Mouse (Mus musculus): ENCODE data around the gene Il17rc. TPM values are rescaled to one million over a fixed set of nuclear protein-coding genes. Genes with fewer than 3 reads are reported as not detected.

The Il17rc gene
- total and polyA plus RNA-seq, 2 experiments from 2014 or later: 3.8 to 4.3 TPM

- H3K9ac ChIP-seq: no peak overlapping the region
- H3K4me2 ChIP-seq (ENCODE audit: low read depth): no peak overlapping the region
- no peaks in the 10 kb centered on the region for H3K27me3 ChIP-seq (ENCODE audit: insufficient read depth, low read length)
- no peaks in the 10 kb centered on the region for H3K36me3 ChIP-seq (ENCODE audit: insufficient read depth)
- no peaks in the 10 kb centered on the region for H3K9me3 ChIP-seq (ENCODE audit: low read length)
- ATAC-seq: no peak
- H3K4me3 ChIP-seq (ENCODE audit: low read depth, low read length): no peak overlapping the region
- TF ChIP-seq CTCF (IDR thresholded peaks at IDR 0.05; ENCODE audit: low read depth): no peak
- WGBS: 56% methylated on average over 3 of the region's 3 CpGs
- no peak overlapping the region for H3K27ac ChIP-seq (ENCODE audit: low read depth, low read length)
- DNase-seq: no peak
- H3K4me1 ChIP-seq (ENCODE audit: insufficient read depth): no peaks in the 10 kb centered on the region
Observed at GRCm38 (mm10) chr6:113430846-113431245, 40.4 kb upstream of the Il17rc start.

- no peaks in the 10 kb centered on the region for H3K4me1 ChIP-seq (ENCODE audit: insufficient read depth)
- H3K36me3 ChIP-seq (ENCODE audit: insufficient read depth): no peaks in the 10 kb centered on the region
- no peaks in the 10 kb centered on the region for H3K27me3 ChIP-seq (ENCODE audit: insufficient read depth, low read length)
- TF ChIP-seq CTCF (IDR thresholded peaks at IDR 0.05; ENCODE audit: low read depth): no peak
- H3K4me2 ChIP-seq (ENCODE audit: low read depth): no peak overlapping the region
- WGBS: 56% methylated on average over 3 of the region's 3 CpGs
- H3K9ac ChIP-seq: no peak overlapping the region
- ATAC-seq (no peak), DNase-seq (no peak)
- no peak overlapping the region for H3K27ac ChIP-seq (ENCODE audit: low read depth, low read length)
- no peak overlapping the region for H3K4me3 ChIP-seq (ENCODE audit: low read depth, low read length)
- no peaks in the 10 kb centered on the region for H3K9me3 ChIP-seq (ENCODE audit: low read length)
Observed at GRCm38 (mm10) chr6:113431801-113432200, 39.4 kb upstream of the Il17rc start.

- no peaks in the 10 kb centered on the region for H3K27me3 ChIP-seq (ENCODE audit: insufficient read depth, low read length)
- DNase-seq: no peak
- H3K9me3 ChIP-seq (ENCODE audit: low read length): no peaks in the 10 kb centered on the region
- H3K36me3 ChIP-seq (ENCODE audit: insufficient read depth): no peaks in the 10 kb centered on the region
- H3K4me1 ChIP-seq (ENCODE audit: insufficient read depth): no peaks in the 10 kb centered on the region
- no peak overlapping the region for H3K4me2 ChIP-seq (ENCODE audit: low read depth)
- 68% methylated on average over 3 of the region's 3 CpGs for WGBS
- no peak overlapping the region for H3K9ac ChIP-seq
- H3K27ac ChIP-seq (ENCODE audit: low read depth, low read length): no peak overlapping the region
- no peak overlapping the region for H3K4me3 ChIP-seq (ENCODE audit: low read depth, low read length)
- ATAC-seq: no peak
- TF ChIP-seq CTCF (IDR thresholded peaks at IDR 0.05; ENCODE audit: low read depth): no peak
Observed at GRCm38 (mm10) chr6:113433661-113434060, 37.6 kb upstream of the Il17rc start.

GRCm38 (mm10) chr6:113434691-113435090 lies 36.5 kb upstream of the Il17rc start:
- Histone ChIP-seq H3K27me3 (ENCODE audit: insufficient read depth, low read length) (no peaks in the 10 kb centered on the region), H3K4me1 (ENCODE audit: insufficient read depth) (no peaks in the 10 kb centered on the region), H3K4me2 (ENCODE audit: low read depth) (no peak overlapping the region), H3K9ac (no peak overlapping the region), H3K4me3 (ENCODE audit: low read depth, low read length) (no peak overlapping the region), H3K9me3 (ENCODE audit: low read length) (no peaks in the 10 kb centered on the region), H3K36me3 (ENCODE audit: insufficient read depth) (no peaks in the 10 kb centered on the region), H3K27ac (ENCODE audit: low read depth, low read length) (no peak overlapping the region)
- DNase-seq (no peak), ATAC-seq (no peak)
- no peak for TF ChIP-seq CTCF (IDR thresholded peaks at IDR 0.05; ENCODE audit: low read depth)
- 82% methylated on average over 7 of the region's 7 CpGs for WGBS

- H3K9ac ChIP-seq: no peak within 1 kb of the TSS
- ATAC-seq (no peak), DNase-seq (no peak)
- H3K36me3 ChIP-seq (ENCODE audit: insufficient read depth): no peaks in the 10 kb centered on the region
- 77% methylated on average over 9 of the region's 9 CpGs for WGBS
- no peaks in the 10 kb centered on the region for H3K4me1 ChIP-seq (ENCODE audit: insufficient read depth)
- no peak within 1 kb of the TSS for H3K4me3 ChIP-seq (ENCODE audit: low read depth, low read length)
- no peak within 1 kb of the TSS for H3K4me2 ChIP-seq (ENCODE audit: low read depth)
- H3K9me3 ChIP-seq (ENCODE audit: low read length): no peaks in the 10 kb centered on the region
- TF ChIP-seq CTCF (IDR thresholded peaks at IDR 0.05; ENCODE audit: low read depth): no peak
- H3K27me3 ChIP-seq (ENCODE audit: insufficient read depth, low read length): no peaks in the 10 kb centered on the region
- H3K27ac ChIP-seq (ENCODE audit: low read depth, low read length): no peak within 1 kb of the TSS
Observed at GRCm38 (mm10) chr6:113435664-113436205, 35.5 kb upstream of the Il17rc start, which contains the start of gene Cidec. Gene Cidec (minus strand): TSS chr6:113435760.

GRCm38 (mm10) chr6:113437135-113437534 lies 34.1 kb upstream of the Il17rc start:
- Histone ChIP-seq H3K4me3 (ENCODE audit: low read depth, low read length) (no peak overlapping the region), H3K27ac (ENCODE audit: low read depth, low read length) (no peak overlapping the region), H3K9ac (no peak overlapping the region), H3K27me3 (ENCODE audit: insufficient read depth, low read length) (no peaks in the 10 kb centered on the region), H3K9me3 (ENCODE audit: low read length) (no peaks in the 10 kb centered on the region), H3K4me2 (ENCODE audit: low read depth) (no peak overlapping the region), H3K36me3 (ENCODE audit: insufficient read depth) (no peaks in the 10 kb centered on the region), H3K4me1 (ENCODE audit: insufficient read depth) (no peaks in the 10 kb centered on the region)
- WGBS: 75% methylated on average over 12 of the region's 12 CpGs
- DNase-seq (no peak), ATAC-seq (no peak)
- no peak for TF ChIP-seq CTCF (IDR thresholded peaks at IDR 0.05; ENCODE audit: low read depth)

- H3K4me1 ChIP-seq (ENCODE audit: insufficient read depth): peaks cover 4% of the 10 kb centered on the region
- no peaks in the 10 kb centered on the region for H3K36me3 ChIP-seq (ENCODE audit: insufficient read depth)
- no peaks in the 10 kb centered on the region for H3K27me3 ChIP-seq (ENCODE audit: insufficient read depth, low read length)
- ATAC-seq (no peak), DNase-seq (no peak)
- no peak for TF ChIP-seq CTCF (IDR thresholded peaks at IDR 0.05; ENCODE audit: low read depth)
- 65% methylated on average over 12 of the region's 12 CpGs for WGBS
- no peak overlapping the region for H3K4me2 ChIP-seq (ENCODE audit: low read depth)
- no peak overlapping the region for H3K9ac ChIP-seq
- no peaks in the 10 kb centered on the region for H3K9me3 ChIP-seq (ENCODE audit: low read length)
- no peak overlapping the region for H3K4me3 ChIP-seq (ENCODE audit: low read depth, low read length)
- H3K27ac ChIP-seq (ENCODE audit: low read depth, low read length): no peak overlapping the region
Observed at GRCm38 (mm10) chr6:113438721-113439430, 32.4 kb upstream of the Il17rc start.
